Mouse (Mus musculus) MEL (cell line): ENCODE results near the gene Gtf3a. TPM values are rescaled to one million over a fixed set of nuclear protein-coding genes. Genes with fewer than 3 reads are reported as not detected.

Experiments
- DNase-seq: peaks from one replicate; pipeline ENCODE4 v3.0.0; 2011; ENCODE audit warnings: low read depth, low spot score
- H3K27ac ChIP-seq: 2 replicates; pipeline ENCODE4 v1.5.1; 2012; ENCODE audit warnings: low read depth, mild to moderate bottlenecking, control low read depth, low read length, moderate library complexity; ENCODE audit not compliant: control insufficient read depth
- H3K27me3 ChIP-seq, 2 experiments: fragments of 150-350 bp in 1 of 2; sonication (generic) in 1 of 2; 2 replicates each; pipeline ENCODE4 v1.6.1; 2012; ENCODE audit warnings: low read length in 2 of 2, mild to moderate bottlenecking in 2 of 2, improper control_type of control experiment in 1 of 2, moderate library complexity in 1 of 2; ENCODE audit not compliant: insufficient read depth in 2 of 2, control insufficient read depth in 1 of 2
- H3K36me3 ChIP-seq, 2 experiments: 2 replicates each; pipeline ENCODE4 v1.6.1; 2012 to 2014; ENCODE audit warnings: low read length in 2 of 2, improper control_type of control experiment in 1 of 2, inconsistent platforms in 1 of 2, mild to moderate bottlenecking in 1 of 2; ENCODE audit not compliant: insufficient read depth in 2 of 2, control insufficient read depth in 1 of 2
- H3K4me1 ChIP-seq, 2 experiments: fragments of 150-350 bp in 1 of 2; sonication (generic) in 1 of 2; 2 replicates each; pipeline ENCODE4 v1.6.1; 2012; ENCODE audit warnings: low read length in 2 of 2, improper control_type of control experiment in 1 of 2, mild to moderate bottlenecking in 1 of 2; ENCODE audit not compliant: insufficient read depth in 2 of 2, control insufficient read depth in 1 of 2
- H3K4me3 ChIP-seq, 2 experiments: fragments of 150-350 bp in 1 of 2; sonication (generic) in 1 of 2; 2 replicates each; pipeline ENCODE4 v1.5.1; 2012; ENCODE audit warnings: low read depth in 2 of 2, low read length in 2 of 2, mild to moderate bottlenecking in 2 of 2, moderate library complexity in 2 of 2, control low read depth in 1 of 2, improper control_type of control experiment in 1 of 2; ENCODE audit not compliant: control insufficient read depth in 1 of 2, insufficient read depth in 1 of 2
- H3K79me2 ChIP-seq: 2 replicates; pipeline ENCODE4 v1.6.1; 2012; ENCODE audit warnings: mild to moderate bottlenecking, low read length, moderate library complexity; ENCODE audit not compliant: control insufficient read depth, poor library complexity, insufficient read depth
- H3K9ac ChIP-seq: 2 replicates; pipeline ENCODE4 v1.6.1; 2012; ENCODE audit warnings: low read depth, mild to moderate bottlenecking, control low read depth, low read length, moderate library complexity; ENCODE audit not compliant: control insufficient read depth, poor library complexity, severe bottlenecking
- H3K9me3 ChIP-seq: fragments of 150-350 bp; sonication (generic); replicated peaks from 2 replicates; pipeline ENCODE4 v1.6.1; 2012; ENCODE audit warnings: mild to moderate bottlenecking, low read length, improper control_type of control experiment, moderate library complexity; ENCODE audit not compliant: insufficient read depth
- BHLHE40 ChIP-seq: IDR thresholded peaks from 2 replicates; pipeline ENCODE4 v1.6.1; 2012; ENCODE audit warnings: low read depth, mild to moderate bottlenecking, inconsistent platforms, low read length, improper control_type of control experiment, borderline replicate concordance
- CHD1 ChIP-seq: IDR thresholded peaks from 2 replicates; pipeline ENCODE4 v1.6.1; 2012; ENCODE audit warnings: low read depth, mild to moderate bottlenecking, inconsistent platforms, low read length, improper control_type of control experiment
- CTCF ChIP-seq, 3 experiments: IDR thresholded peaks in 2 of 3; conservative IDR thresholded peaks in 1 of 3; 2 replicates each; pipeline ENCODE4 v1.5.1; 2011 to 2012; ENCODE audit warnings: low read length in 3 of 3, low read depth in 2 of 3, mild to moderate bottlenecking in 2 of 3, improper control_type of control experiment in 1 of 3, inconsistent platforms in 1 of 3, mixed read lengths in 1 of 3, moderate library complexity in 1 of 3; ENCODE audit not compliant: control insufficient read depth in 1 of 3, insufficient read depth in 1 of 3, poor library complexity in 1 of 3, severe bottlenecking in 1 of 3
- E2F4 ChIP-seq: IDR thresholded peaks from 2 replicates; pipeline ENCODE4 v1.6.1; 2011; ENCODE audit warnings: low read depth, low read length, improper control_type of control experiment, borderline replicate concordance
- EP300 ChIP-seq, 2 experiments: IDR thresholded peaks; 2 replicates each; pipeline ENCODE4 v1.6.1; 2011; ENCODE audit warnings: improper control_type of control experiment in 2 of 2, low read length in 2 of 2, low read depth in 1 of 2, mild to moderate bottlenecking in 1 of 2
- JUND ChIP-seq: IDR thresholded peaks from 2 replicates; pipeline ENCODE4 v1.6.1; 2011; ENCODE audit warnings: low read depth, mild to moderate bottlenecking, improper control_type of control experiment, low read length
- MAFK ChIP-seq: IDR thresholded peaks from 2 replicates; pipeline ENCODE4 v1.6.1; 2011; ENCODE audit warnings: low read depth, mild to moderate bottlenecking, low read length, improper control_type of control experiment, borderline replicate concordance
- MEF2A ChIP-seq: IDR thresholded peaks from 2 replicates; pipeline ENCODE4 v1.6.1; 2014; ENCODE audit warnings: low read depth, mild to moderate bottlenecking, inconsistent platforms, low read length, improper control_type of control experiment; ENCODE audit not compliant: poor library complexity, insufficient replicate concordance, severe bottlenecking; ENCODE audit errors: extremely low read depth
- NRF1 ChIP-seq: IDR thresholded peaks from 2 replicates; pipeline ENCODE4 v1.6.1; 2014; ENCODE audit warnings: low read depth, mild to moderate bottlenecking, inconsistent platforms, low read length, improper control_type of control experiment, moderate library complexity; ENCODE audit not compliant: poor library complexity, insufficient read depth, severe bottlenecking
- POLR2AphosphoS5 ChIP-seq: IDR thresholded peaks from 2 replicates; pipeline ENCODE4 v1.6.1; 2012; ENCODE audit warnings: low read depth, borderline replicate concordance, mild to moderate bottlenecking, inconsistent platforms, low read length, moderate library complexity, mixed read lengths
- RAD21 ChIP-seq: IDR thresholded peaks from 2 replicates; pipeline ENCODE4 v1.6.1; 2011; ENCODE audit warnings: mild to moderate bottlenecking, low read depth, low read length, improper control_type of control experiment
- SMC3 ChIP-seq: IDR thresholded peaks from 2 replicates; pipeline ENCODE4 v1.6.1; 2011; ENCODE audit warnings: low read depth, low read length, improper control_type of control experiment
- ZC3H11A ChIP-seq: IDR thresholded peaks from 2 replicates; pipeline ENCODE4 v1.6.1; 2012; ENCODE audit warnings: low read depth, mild to moderate bottlenecking, inconsistent platforms, low read length, improper control_type of control experiment
- ZKSCAN1 ChIP-seq: IDR thresholded peaks from 2 replicates; pipeline ENCODE4 v1.6.1; 2012; ENCODE audit warnings: low read depth, mild to moderate bottlenecking, inconsistent platforms, low read length, improper control_type of control experiment, moderate library complexity
- ZMIZ1 ChIP-seq: IDR thresholded peaks from 2 replicates; pipeline ENCODE4 v1.6.1; 2012; ENCODE audit warnings: low read depth, mild to moderate bottlenecking, inconsistent platforms, low read length, improper control_type of control experiment, moderate library complexity
- ZNF384 ChIP-seq: IDR thresholded peaks from 2 replicates; pipeline ENCODE4 v1.6.1; 2012; ENCODE audit warnings: low read depth, mild to moderate bottlenecking, inconsistent platforms, low read length, improper control_type of control experiment
- polyA plus RNA-seq, 2 experiments: library from polyadenylated mRNA; stranded (reverse) in 1 of 2; unstranded in 1 of 2; fragments of >175 nt in 1 of 2; fragments of >200 nt in 1 of 2; gene quantifications; 2 replicates each; pipeline versions ENCODE4 v1.2.1 to v1.2.4; 2012; ENCODE audit warnings: low replicate concordance in 2 of 2, low read depth in 1 of 2; ENCODE audit not compliant: insufficient read length in 2 of 2, insufficient read depth in 1 of 2, missing spikeins in 1 of 2
- total RNA-seq: library from RNA; depleted of rRNA; stranded (reverse); fragments of 300-350 nt; gene quantifications from 2 replicates; pipeline ENCODE4 v1.2.3, GENCODE M21; 2012

The Gtf3a gene
- total and polyA plus RNA-seq, 3 experiments, result 173 to 204 TPM; not detected in 1

DNA sequence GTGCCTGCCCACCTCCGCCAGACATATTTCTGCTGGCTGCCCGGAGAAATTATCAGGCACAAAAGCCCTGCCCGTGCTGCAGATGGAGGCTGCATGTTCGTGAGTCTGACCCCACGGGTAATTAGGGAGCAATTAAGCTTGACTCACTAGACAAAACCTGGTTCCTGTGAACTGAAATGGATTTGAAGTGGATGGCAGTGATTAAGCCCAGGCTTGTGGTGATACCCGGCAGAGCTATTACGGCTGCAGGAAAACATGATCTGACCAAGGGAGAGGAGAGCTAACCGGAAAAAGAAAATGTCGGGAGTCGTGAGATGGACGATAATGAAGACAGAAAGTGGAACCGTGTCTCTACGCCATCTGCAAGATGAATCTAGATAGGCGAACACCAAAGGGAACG lies 5.5 kb upstream of the Gtf3a start:
- TF ChIP-seq NRF1 (no peak), ZC3H11A (no peak), MAFK (no peak), EP300 (IDR thresholded peaks at IDR 0.05; ENCODE audit: low read depth in 1 of 2, low read length in 2 of 2) (no peak), SMC3 (no peak), ZKSCAN1 (no peak), E2F4 (no peak), BHLHE40 (no peak), CHD1 (no peak), MEF2A (no peak), POLR2AphosphoS5 (no peak), ZNF384 (no peak), ZMIZ1 (no peak)
- Histone ChIP-seq H3K9ac (no peak overlapping the region), H3K79me2 (no peaks in the 10 kb centered on the region), H3K27me3 (peaks cover 0 to 2% of the 10 kb centered on the region in 2 experiments; a peak in 1 of 4 replicates), H3K4me3 (no peak overlapping the region), H3K9me3 (no peaks in the 10 kb centered on the region), H3K27ac (no peak overlapping the region), H3K4me1 (0 out of 4 replicates have a peak, but pooled peaks cover 0 to 3% of the 10 kb centered on the region in 2 experiments), H3K36me3 (peaks cover 0 to under 1% of the 10 kb centered on the region in 2 experiments; a peak in 1 of 4 replicates)
- no peak for DNase-seq

DNA sequence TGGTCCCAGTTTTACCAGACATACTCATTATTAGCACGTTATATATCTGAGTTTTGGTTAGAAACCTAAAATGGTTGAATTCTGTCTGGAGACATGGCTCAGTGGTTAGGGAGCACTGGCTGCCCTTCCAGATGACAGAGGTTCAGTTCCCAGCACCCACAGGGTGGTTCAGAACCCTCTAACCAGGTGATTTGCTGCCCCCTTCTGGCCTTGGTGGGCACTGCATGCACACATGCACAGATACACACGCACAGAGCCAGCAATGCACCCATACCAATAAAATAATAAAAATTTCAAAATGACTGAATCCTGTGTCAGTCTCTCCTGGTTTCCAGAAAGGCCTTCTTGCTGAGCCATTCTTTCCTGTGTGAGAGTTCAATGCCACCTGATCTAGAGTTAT lies 3.9 kb upstream of the Gtf3a start:
- no peak for TF ChIP-seq E2F4
- TF ChIP-seq SMC3, result peak; percentile 25; the same call in 1 of the 2 replicates
- TF ChIP-seq RAD21, result peak; percentile 5; the same call in 1 of the 2 replicates
- TF ChIP-seq MEF2A, result no peak
- peak; percentile 56 to 63 (median 61) for TF ChIP-seq CTCF (IDR thresholded peaks at IDR 0.05 in 2 of 3, conservative IDR thresholded peaks at IDR 0.05 in 1 of 3; ENCODE audit: control insufficient read depth in 1 of 3, insufficient read depth in 1 of 3, low read depth in 2 of 3, low read length in 3 of 3, poor library complexity in 1 of 3, severe bottlenecking in 1 of 3)
- TF ChIP-seq JUND, result no peak
- H3K9me3 ChIP-seq, result no peaks in the 10 kb centered on the region
- peaks cover 12% of the 10 kb centered on the region for H3K79me2 ChIP-seq
- no peak overlapping the region for H3K9ac ChIP-seq
- no peak overlapping the region for H3K27ac ChIP-seq
- H3K4me3 ChIP-seq, result no peak overlapping the region
- peaks cover 0 to 6% of the 10 kb centered on the region in 2 experiments; a peak in 2 of 4 replicates for H3K36me3 ChIP-seq
- peaks cover 0 to 2% of the 10 kb centered on the region in 2 experiments; a peak in 1 of 4 replicates for H3K27me3 ChIP-seq
- DNase-seq, result peak; percentile 48
- peaks cover 0 to 8% of the 10 kb centered on the region in 2 experiments; a peak in 3 of 4 replicates for H3K4me1 ChIP-seq
